Mouse (Mus musculus): ENCODE data around the gene 1700029P11Rik.

1700029P11Rik gene

GRCm38 (mm10) chr15:82015392-82016100 is 35.2 kb downstream of the 1700029P11Rik start:
- DNase-seq, result peak; percentile 52

- DNase-seq, result peak; percentile 100
Observed at GRCm38 (mm10) chr15:82016101-82016808, 35.9 kb downstream of the 1700029P11Rik start.

- DNase-seq, result no peak
Observed at GRCm38 (mm10) chr15:82016830-82017229, 36.5 kb downstream of the 1700029P11Rik start.

GRCm38 (mm10) chr15:82017461-82017860 is 37.1 kb downstream of the 1700029P11Rik start:
- DNase-seq, result no peak

- DNase-seq, result no peak
Observed at GRCm38 (mm10) chr15:82019288-82019687, 38.9 kb downstream of the 1700029P11Rik start.

GRCm38 (mm10) chr15:82022535-82023088 is 42.3 kb downstream of the 1700029P11Rik start:
- DNase-seq, result peak; percentile 19

- no peak for DNase-seq
Observed at GRCm38 (mm10) chr15:82023965-82024635, 43.8 kb downstream of the 1700029P11Rik start.

- no peak for DNase-seq
Observed at GRCm38 (mm10) chr15:82027276-82027675, 46.9 kb downstream of the 1700029P11Rik start.

- DNase-seq, result no peak
Observed at GRCm38 (mm10) chr15:82027726-82028125, 47.4 kb downstream of the 1700029P11Rik start.

Data from kidney, postnatal 10 days (tissue).